Mouse (Mus musculus) adrenal gland, adult 8-10 months (tissue): ENCODE data around the gene Amh. TPM values are rescaled to one million over a fixed set of nuclear protein-coding genes. Genes with fewer than 3 reads are reported as not detected.
"Not testable (repeated sequence)": the region's sequence is repeated elsewhere in the genome, so short reads cannot be mapped to it uniquely, and the experiment has no call there.

ENCODE experiments used
- DNase-seq: peaks from one replicate; pipeline ENCODE4 v3.0.0; 2022
- total RNA-seq, 4 experiments: library from RNA; stranded (reverse); gene quantifications; 2 replicates each; pipeline ENCODE4 v1.2.4; 2022

Amh gene
- total RNA-seq, 4 experiments from 2014 or later, result 0.20 to 1.3 (median 0.68) TPM

- not testable (repeated sequence) for DNase-seq
Observed at GRCm38 (mm10) chr10:80828587-80828986, 23.5 kb downstream of the Amh start.

- DNase-seq, result no peak
Observed at GRCm38 (mm10) chr10:80829359-80830278, 24.6 kb downstream of the Amh start.

- peak; percentile 61 for DNase-seq
Observed at GRCm38 (mm10) chr10:80831136-80831535, 26.1 kb downstream of the Amh start.

GRCm38 (mm10) chr10:80832818-80833217, 27.8 kb downstream of the Amh start:
- DNase-seq, result no peak

- no peak for DNase-seq
Observed at GRCm38 (mm10) chr10:80835617-80836016, 30.6 kb downstream of the Amh start.

GRCm38 (mm10) chr10:80836949-80837379, 31.9 kb downstream of the Amh start:
- DNase-seq, result no peak

- DNase-seq, result no peak
Observed at GRCm38 (mm10) chr10:80837827-80838226, 32.8 kb downstream of the Amh start.

GRCm38 (mm10) chr10:80838346-80838912, 33.4 kb downstream of the Amh start:
- peak; percentile 58 for DNase-seq

- DNase-seq, result no peak
Observed at GRCm38 (mm10) chr10:80839848-80840247, 34.8 kb downstream of the Amh start.

GRCm38 (mm10) chr10:80841685-80842084, 36.6 kb downstream of the Amh start:
- no peak for DNase-seq

- DNase-seq, result no peak
Observed at GRCm38 (mm10) chr10:80842334-80842733, 37.3 kb downstream of the Amh start.

GRCm38 (mm10) chr10:80843087-80843930, 38.3 kb downstream of the Amh start:
- DNase-seq, result no peak

- DNase-seq, result no peak
Observed at GRCm38 (mm10) chr10:80843931-80844547, 39.0 kb downstream of the Amh start, which contains the start of gene Lingo3. Gene Lingo3, minus strand, starts transcription at chr10:80844039.

- DNase-seq, result no peak
Observed at GRCm38 (mm10) chr10:80845055-80845693, 40.1 kb downstream of the Amh start.

GRCm38 (mm10) chr10:80845732-80846131, 40.7 kb downstream of the Amh start:
- no peak for DNase-seq

- DNase-seq, result peak; percentile 51
Observed at GRCm38 (mm10) chr10:80848571-80848970, 43.5 kb downstream of the Amh start.

GRCm38 (mm10) chr10:80854913-80855748, 50.1 kb downstream of the Amh start, which contains the start of the genes Lsm7 and Sppl2b:
Gene Lsm7, minus strand, starts transcription at chr10:80855209.
Gene Sppl2b, plus strand, starts transcription at chr10:80855275.
- peak; percentile 94 for DNase-seq

GRCm38 (mm10) chr10:80855749-80856073, 50.7 kb downstream of the Amh start:
- DNase-seq, result no peak

GRCm38 (mm10) chr10:80856267-80856666, 51.2 kb downstream of the Amh start:
- DNase-seq, result no peak

GRCm38 (mm10) chr10:80856908-80857307, 51.9 kb downstream of the Amh start:
- no peak for DNase-seq
